12 mouse cellular contexts compared by ENCODE assay signal in genomic region chr2:49771172-49771571, GRCm38 (mm10). TPM values are rescaled to one million over a fixed set of nuclear protein-coding genes. Genes with fewer than 3 reads are reported as not detected.
DNase-seq lines count a peak whose midpoint lies in the region; ATAC-seq and TF ChIP-seq lines count a peak whose summit lies in the region.
"Had no signal": no experiment of that assay in that cellular context is flagged by ENCODE, and none has a peak within 500 bp of the region (broad histone marks: within the 10 kb centered on the region; RNA-seq: fewer than 3 reads in every experiment).

No protein-coding gene starts in this region.

- no peak overlapping the region for H3K27ac ChIP-seq in lung, embryonic 14.5 days (ENCODE audit: low read depth)
- no peak overlapping the region for H3K27ac ChIP-seq in liver, embryonic 13.5 days
- H3K27ac ChIP-seq: heart, embryonic 13.5 days; liver, embryonic 14.5 days had no signal

- no peaks in the 10 kb centered on the region for H3K36me3 ChIP-seq in lung, embryonic 14.5 days (ENCODE audit: insufficient read depth)
- H3K36me3 ChIP-seq in liver, embryonic 13.5 days, result no peaks in the 10 kb centered on the region
- H3K36me3 ChIP-seq: heart, embryonic 13.5 days had no signal

- no peak overlapping the region for H3K4me2 ChIP-seq in lung, embryonic 14.5 days
- 0 out of 2 replicates have a peak overlapping the region, but pooled peaks have one; percentile 28 for H3K4me2 ChIP-seq in liver, embryonic 13.5 days
- H3K4me2 ChIP-seq: heart, embryonic 13.5 days had no signal

- no peak for TF ChIP-seq CTCF in lung, embryonic 14.5 days (IDR thresholded peaks at IDR 0.05; ENCODE audit: low read depth)
- TF ChIP-seq CTCF in lung, adult 2 months (IDR thresholded peaks at IDR 0.05; ENCODE audit: insufficient read depth, low read length), result no peak

- DNase-seq in lung, embryonic 14.5 days, result peak; percentile 63
- no peak for DNase-seq in lung, adult 2 months
- no peak for DNase-seq in liver, embryonic 13.5 days
- peak; percentile 25 for DNase-seq in thymus, postnatal 4 days
- no peak for DNase-seq in heart, postnatal 14 days
- DNase-seq in cerebellum, adult 9-10 months, result no peak
- no peak for DNase-seq in frontal cortex, adult 2 months (ENCODE audit: extremely low spot score in 1 of 2, low spot score in 1 of 2)
- DNase-seq: adrenal gland, adult 8-10 months had no signal

- no peaks in the 10 kb centered on the region; the same call in 1 of the 2 replicates for H3K4me1 ChIP-seq in lung, embryonic 14.5 days (ENCODE audit: insufficient read depth)
- no peaks in the 10 kb centered on the region for H3K4me1 ChIP-seq in lung, adult 2 months (ENCODE audit: control insufficient read depth, insufficient read depth, low read length)
- H3K4me1 ChIP-seq in liver, embryonic 13.5 days (replicated peaks), result peaks cover 49% of the 10 kb centered on the region

- no peak overlapping the region for H3K9ac ChIP-seq in lung, embryonic 14.5 days
- H3K9ac ChIP-seq in liver, embryonic 13.5 days, result no peak overlapping the region
- H3K9ac ChIP-seq: heart, embryonic 13.5 days; liver, embryonic 14.5 days had no signal

- no peaks in the 10 kb centered on the region for H3K9me3 ChIP-seq in lung, embryonic 14.5 days (ENCODE audit: low read depth, low read length)
- H3K9me3 ChIP-seq in liver, embryonic 13.5 days (replicated peaks), result no peaks in the 10 kb centered on the region
- H3K9me3 ChIP-seq: heart, embryonic 13.5 days had no signal

- peaks cover 14% of the 10 kb centered on the region; the same call in 1 of the 2 replicates for H3K27me3 ChIP-seq in lung, embryonic 14.5 days (ENCODE audit: insufficient read depth, low read length)
- no peaks in the 10 kb centered on the region for H3K27me3 ChIP-seq in liver, embryonic 13.5 days
- H3K27me3 ChIP-seq: heart, embryonic 13.5 days had no signal

- peak; percentile 62; the same call in 1 of the 2 replicates for ATAC-seq in lung, embryonic 14.5 days (ENCODE audit: insufficient read depth)
- no peak for ATAC-seq in liver, embryonic 13.5 days (ENCODE audit: low read depth)
- peak; percentile 56 for ATAC-seq in megakaryocyte progenitor cell, adult 5-6 weeks (replicated peaks; ENCODE audit: poor library complexity)
- ATAC-seq: hindbrain, embryonic 16.5 days had no signal

- TF ChIP-seq POLR2A in lung, adult 2 months (IDR thresholded peaks at IDR 0.05; ENCODE audit: borderline replicate concordance, extremely low read depth, low read depth, low read length), result no peak

- WGBS in lung, embryonic 14.5 days, result 49% methylated on average over 11 of the region's 11 CpGs
- whole genome bisulfite sequencing in lung, adult 2 months, result 42% methylated on average over 11 of the region's 11 CpGs
- WGBS in liver, embryonic 13.5 days (ENCODE audit: insufficient replicate concordance), result 20% methylated on average over 11 of the region's 11 CpGs

- no peak overlapping the region for H3K4me3 ChIP-seq in lung, embryonic 14.5 days (ENCODE audit: low read depth, low read length)
- H3K4me3 ChIP-seq in lung, adult 2 months (replicated peaks; ENCODE audit: extremely low read depth, low read depth, low read length), result no peak overlapping the region
- H3K4me3 ChIP-seq in liver, embryonic 13.5 days (replicated peaks), result no peak overlapping the region
- H3K4me3 ChIP-seq: heart, embryonic 13.5 days had no signal

- intact Hi-C loops in heart, postnatal 14 days (cut with DNase I), result no loop called here

RNA-seq across cellular contexts. Expression of gene Lypd6b, which starts 16.3 kb away (rescaled TPM):
- 1.2 and 2.0 TPM in 2 replicates for polyA plus RNA-seq in lung, embryonic 14.5 days (2014; fragmentation: Nextera tagmentation; extraction: Ambion mirVana)
- polyA plus RNA-seq in lung, adult 2 months (2012; rRNA removed), result 1.0 and 1.5 TPM in 2 replicates
- 0.05 TPM in 1 of 2 replicates, not detected in the other for polyA plus RNA-seq in liver, embryonic 13.5 days (2015; fragmentation: Nextera tagmentation; extraction: Ambion mirVana)
- total RNA-seq in megakaryocyte progenitor cell, adult 5-6 weeks (2015), result 0.27 TPM in 1 of 2 replicates, not detected in the other
- 0.12 TPM in 1 of 2 replicates, not detected in the other for total RNA-seq in megakaryocyte progenitor cell, adult 5-6 weeks (2017)
- under 1 TPM; 0.12 to 0.29 TPM for total RNA-seq in heart, postnatal 14 days (2021)
- polyA plus RNA-seq in frontal cortex, adult 2 months (2012; rRNA removed), result 7.5 and 8.0 TPM in 2 replicates

Comparison
In these comparisons a context has a peak if more than half of its experiments do, and no peak if none do; other contexts are left out.
1. DNase-seq: peak in lung, embryonic 14.5 days (single experiment) and thymus, postnatal 4 days (single experiment); none in lung, adult 2 months (single experiment), liver, embryonic 13.5 days (single experiment), heart, postnatal 14 days (0 of 2), cerebellum, adult 9-10 months (single experiment) and frontal cortex, adult 2 months (0 of 2).